Mouse (Mus musculus) neutrophil, adult 59 days (primary cell): Measurements from ENCODE around the gene Dgat2. TPM values are rescaled to one million over a fixed set of nuclear protein-coding genes. Genes with fewer than 3 reads are reported as not detected.

ENCODE experiments used
- total RNA-seq, 2 experiments: library from RNA; stranded (reverse); gene quantifications; 1 replicate in 1 of 2; 2 replicates in 1 of 2; pipeline ENCODE4 v1.2.4; 2023

The Dgat2 gene
- 10 to 100 TPM; 59.1 to 67.8 TPM for total RNA-seq

GRCm38 (mm10) chr7:99182432-99183172 lies at the start of gene Dgat2:
TSS of gene Dgat2 (minus strand) at chr7:99182719.

GRCm38 (mm10) chr7:99140984-99141918 lies 41.3 kb downstream of the Dgat2 start, which contains the start of gene Uvrag:
TSS of gene Uvrag (minus strand) at chr7:99141141.

Other genes starting within 250 kb of the Dgat2 start
- 10 to 100 TPM; 72.9 to 79.1 TPM for gene Uvrag, start 41.6 kb downstream of the Dgat2 start, total RNA-seq
- 10 to 100 TPM; 14.2 to 14.7 TPM for gene Mogat2, start 55.9 kb upstream of the Dgat2 start, total RNA-seq
- gene Map6, start 84.7 kb upstream of the Dgat2 start, total RNA-seq: 1 to 10 TPM; 2.4 to 2.7 TPM
- gene Serpinh1, start 170.5 kb upstream of the Dgat2 start, total RNA-seq: 1 to 10 TPM; 1.3 to 1.7 TPM
- gene Gdpd5, start 198.7 kb upstream of the Dgat2 start, total RNA-seq: 1 to 10 TPM; 2.1 to 2.2 TPM